Mouse (Mus musculus) brain, embryonic 14.5 days (tissue): ENCODE results near the gene Fem1b. TPM values are rescaled to one million over a fixed set of nuclear protein-coding genes. Genes with fewer than 3 reads are reported as not detected.
"Not testable (repeated sequence)": the region's sequence is repeated elsewhere in the genome, so short reads cannot be mapped to it uniquely, and the experiment has no call there.

Experiments
- DNase-seq: peaks from one replicate; pipeline ENCODE4 v3.0.0-alpha.2; 2011; ENCODE audit warnings: low read depth
- CTCF ChIP-seq: fragments of 200-500 bp; IDR thresholded peaks from 2 replicates; pipeline ENCODE4 v1.5.1; 2012; ENCODE audit warnings: inconsistent platforms, mild to moderate bottlenecking, moderate library complexity, borderline replicate concordance; ENCODE audit not compliant: insufficient read depth, insufficient read length; ENCODE audit errors: extremely low read depth
- POLR2A ChIP-seq: fragments of 200-500 bp; IDR thresholded peaks from 2 replicates; pipeline ENCODE4 v1.6.1; 2012; ENCODE audit warnings: mild to moderate bottlenecking, inconsistent platforms, borderline replicate concordance; ENCODE audit not compliant: poor library complexity, insufficient read depth, insufficient read length, severe bottlenecking; ENCODE audit errors: extremely low read depth
- polyA plus RNA-seq: library from polyadenylated mRNA; depleted of rRNA; stranded (reverse); fragments of >200 nt; gene quantifications from 2 replicates; pipeline ENCODE4 v1.2.3, GENCODE M21; 2012

The Fem1b gene
- polyA plus RNA-seq, 1 experiment = 89.5 TPM

GRCm38 (mm10) chr9:62838146-62838505 lies 26.4 kb upstream of the Fem1b start:
- TF ChIP-seq CTCF = no peak
- no peak for TF ChIP-seq POLR2A
- no peak for DNase-seq

GRCm38 (mm10) chr9:62837611-62838010 lies 25.9 kb upstream of the Fem1b start:
- DNase-seq = no peak
- no peak for TF ChIP-seq CTCF
- no peak for TF ChIP-seq POLR2A

DNA sequence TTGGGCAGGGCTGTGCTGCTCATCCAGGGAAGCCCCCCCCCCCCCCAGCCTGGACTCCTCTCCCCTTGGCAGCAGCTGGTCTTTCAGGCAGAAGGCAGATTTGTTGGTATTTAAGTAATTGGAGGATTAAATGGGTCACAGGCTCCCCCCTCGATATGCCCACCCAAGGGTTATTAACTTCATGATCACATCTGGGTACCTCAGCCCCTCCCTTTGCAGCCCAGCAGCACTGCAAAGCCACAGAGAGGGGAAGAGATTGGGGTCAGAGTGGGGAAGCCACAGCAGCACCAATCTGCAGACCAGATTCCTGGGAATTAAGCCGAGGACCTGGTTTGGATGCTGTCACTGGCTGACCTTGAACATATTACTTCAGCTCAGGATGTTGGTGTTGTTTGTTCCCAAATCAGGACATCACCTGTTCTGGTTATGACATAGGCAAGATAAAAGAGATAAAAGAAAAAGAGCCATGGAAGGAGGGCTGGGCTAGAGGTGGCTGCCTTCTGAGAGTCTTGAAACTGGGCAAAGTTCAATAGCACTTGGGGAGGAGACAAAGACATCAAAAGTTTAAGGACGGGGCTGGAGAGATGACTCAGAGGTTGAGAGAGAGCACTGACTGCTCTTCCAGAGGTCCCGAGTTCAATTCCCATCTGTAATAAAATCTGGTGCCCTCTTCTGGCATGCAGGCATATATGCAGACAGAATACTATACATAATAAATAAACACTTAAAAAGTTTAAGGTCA lies 24.1 kb upstream of the Fem1b start:
- DNase-seq = peak; percentile 26
- no peak for TF ChIP-seq POLR2A
- no peak for TF ChIP-seq CTCF

DNA sequence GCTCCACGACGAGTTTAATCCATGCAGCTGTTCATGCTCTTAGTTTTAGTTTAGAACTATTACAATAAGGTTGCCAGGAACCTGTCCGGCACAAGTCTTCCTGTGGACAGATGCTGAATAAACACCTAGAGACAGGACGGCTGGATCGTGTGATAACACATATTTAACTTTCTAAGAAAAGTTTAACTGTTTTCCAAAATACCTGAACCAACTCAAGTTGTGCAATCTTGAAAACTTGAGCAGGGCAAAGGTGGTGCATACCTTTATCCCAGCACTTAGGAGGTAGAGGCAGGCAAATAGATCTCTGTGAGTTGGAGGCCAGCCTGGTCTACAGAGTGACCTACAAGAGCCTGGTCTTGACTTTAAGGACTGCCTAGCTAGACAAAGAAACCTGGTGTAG lies 23.2 kb upstream of the Fem1b start:
- no peak for DNase-seq
- TF ChIP-seq CTCF (no peak), POLR2A (no peak)

GRCm38 (mm10) chr9:62829877-62830276 lies 18.1 kb upstream of the Fem1b start:
- no peak for DNase-seq

DNA sequence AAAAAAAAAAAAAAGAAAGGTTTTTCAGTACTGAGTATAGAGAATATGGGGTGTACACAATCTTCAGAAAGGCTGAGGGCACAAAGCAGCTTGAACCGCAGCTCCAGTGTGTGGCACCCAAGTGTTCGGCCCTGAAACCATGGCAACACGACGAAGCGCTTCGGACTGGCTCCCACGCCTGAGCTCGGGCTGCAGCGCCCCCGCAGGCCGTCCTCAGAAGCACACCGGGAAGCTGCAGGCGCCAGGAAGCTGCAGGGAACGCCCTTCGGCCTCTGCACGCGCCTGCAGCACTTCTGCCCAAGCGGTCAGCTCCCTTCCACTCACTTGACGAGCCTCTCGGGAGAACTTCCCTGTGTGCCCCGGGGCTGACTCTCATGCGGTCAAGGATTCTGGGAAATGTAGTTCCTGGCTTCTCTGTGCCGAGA lies 16.9 kb upstream of the Fem1b start:
- TF ChIP-seq POLR2A (0 out of 2 replicates have a peak, but pooled peaks have one; percentile 9), CTCF (peak; percentile 92)
- peak; percentile 98 for DNase-seq

More at GRCm38 (mm10) chr9:62829877-62830276, 18.1 kb upstream of the Fem1b start:
- TF ChIP-seq POLR2A (no peak), CTCF (no peak)

DNA sequence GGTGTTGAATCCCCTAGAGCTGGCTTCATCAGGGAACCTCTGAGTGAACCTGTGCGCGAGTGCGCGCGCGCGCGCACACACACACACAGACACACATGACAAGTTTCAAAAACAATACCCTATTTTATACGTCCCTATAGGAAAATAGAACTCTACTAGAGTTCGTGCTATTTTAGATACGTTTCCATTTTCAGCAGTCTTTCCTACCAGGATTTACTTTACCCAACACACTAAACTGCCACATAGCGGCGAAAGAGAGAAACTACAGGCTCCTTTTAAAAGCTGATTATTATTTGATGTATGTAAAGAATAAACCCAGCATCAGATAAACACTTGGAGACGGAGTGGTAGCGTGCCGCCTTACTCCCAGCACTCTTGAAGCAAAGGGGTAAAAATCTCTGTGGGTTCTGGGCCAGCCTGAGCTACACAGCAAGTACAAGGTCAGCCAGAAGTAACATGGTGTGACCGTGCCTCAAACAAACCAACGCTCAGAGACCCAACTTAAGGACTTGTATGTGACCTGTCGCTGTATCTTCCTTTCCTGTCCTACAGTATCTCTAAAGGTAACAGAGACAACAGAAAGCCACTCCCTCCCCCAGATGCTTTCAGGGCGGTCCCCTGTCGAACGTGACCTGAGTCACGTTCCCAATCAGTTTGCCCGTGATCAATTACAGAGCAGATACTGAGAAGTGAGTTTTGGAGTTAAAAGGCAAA lies 16.4 kb upstream of the Fem1b start:
- TF ChIP-seq POLR2A (no peak), CTCF (no peak)
- DNase-seq = peak; percentile 81

- TF ChIP-seq CTCF (no peak), POLR2A (no peak)
- DNase-seq = no peak
Measured at GRCm38 (mm10) chr9:62826456-62826855, 14.7 kb upstream of the Fem1b start.

DNA sequence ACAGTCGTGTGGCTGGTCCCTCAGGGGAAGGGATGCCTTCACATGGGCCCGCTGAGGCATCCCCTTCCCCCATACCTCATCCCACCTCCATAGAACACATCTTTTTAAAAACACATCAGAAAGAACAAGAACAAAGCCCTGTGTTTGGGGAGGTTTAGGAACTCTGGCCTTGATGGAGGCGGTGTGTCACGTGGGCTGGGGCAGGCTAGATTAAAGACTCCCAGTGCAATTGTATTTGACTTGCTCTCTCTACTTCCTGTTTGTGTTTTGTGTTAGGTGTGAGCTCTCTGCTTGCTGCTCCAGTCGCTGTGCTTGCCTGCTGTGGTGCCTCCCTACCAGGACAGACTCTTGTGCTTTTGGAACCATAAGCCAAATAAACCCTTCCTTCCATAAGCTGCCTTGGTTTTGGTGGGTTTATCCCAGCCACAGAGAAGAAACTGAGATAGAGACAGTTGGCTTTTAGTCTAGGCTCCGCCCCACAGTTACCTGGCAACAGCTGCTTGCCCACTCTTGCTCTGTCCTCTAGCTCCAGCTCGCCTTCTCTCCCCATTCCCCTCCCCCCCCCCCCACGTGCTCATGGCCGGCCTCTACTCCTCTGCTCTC lies 14.2 kb upstream of the Fem1b start:
- DNase-seq = peak; percentile 61
- TF ChIP-seq CTCF (no peak), POLR2A (no peak)

- TF ChIP-seq CTCF (no peak), POLR2A (no peak)
- no peak for DNase-seq
Measured at GRCm38 (mm10) chr9:62821811-62822210, 10.1 kb upstream of the Fem1b start.

- TF ChIP-seq POLR2A (no peak), CTCF (no peak)
Measured at GRCm38 (mm10) chr9:62820829-62821228, 9.1 kb upstream of the Fem1b start.

GRCm38 (mm10) chr9:62819910-62820309 lies 8.2 kb upstream of the Fem1b start:
- not testable (repeated sequence) for DNase-seq

More at GRCm38 (mm10) chr9:62820829-62821228, 9.1 kb upstream of the Fem1b start:
- DNase-seq = no peak

- TF ChIP-seq POLR2A = no peak
- no peak for TF ChIP-seq CTCF
- DNase-seq = no peak
Measured at GRCm38 (mm10) chr9:62819494-62819893, 7.8 kb upstream of the Fem1b start.
